Mouse (Mus musculus) liver, embryonic 13.5 days (tissue): Measurements from ENCODE around the gene Gcn1l1. TPM values are rescaled to one million over a fixed set of nuclear protein-coding genes. Genes with fewer than 3 reads are reported as not detected.

ENCODE experiments used
- ATAC-seq: fragments of 200-750 bp; cut with Nextera tagmentation; 2 replicates; pipeline ENCODE4 v1.8.0; 2017; ENCODE audit warnings: low read depth, mild to moderate bottlenecking, moderate number of reproducible peaks, moderate library complexity
- DNase-seq: peaks from one replicate; pipeline ENCODE4 v3.0.0; 2022
- H3K27ac ChIP-seq: fragments of 300-500 bp; sonication (generic); 2 replicates; pipeline ENCODE4 v1.5.1; 2015; ENCODE audit warnings: moderate library complexity, mild to moderate bottlenecking, inconsistent platforms
- H3K27me3 ChIP-seq: fragments of 300-500 bp; sonication (generic); 2 replicates; pipeline ENCODE4 v1.6.1; 2015; ENCODE audit warnings: mild to moderate bottlenecking, inconsistent platforms
- H3K36me3 ChIP-seq: fragments of 300-500 bp; sonication (generic); 2 replicates; pipeline ENCODE4 v1.6.1; 2015; ENCODE audit warnings: mild to moderate bottlenecking, inconsistent platforms
- H3K4me1 ChIP-seq: fragments of 300-500 bp; sonication (generic); replicated peaks from 2 replicates; pipeline ENCODE4 v1.6.1; 2015; ENCODE audit warnings: inconsistent platforms
- H3K4me2 ChIP-seq: fragments of 300-500 bp; sonication (generic); 2 replicates; pipeline ENCODE4 v1.6.1; 2015; ENCODE audit warnings: inconsistent platforms, mild to moderate bottlenecking, moderate library complexity
- H3K4me3 ChIP-seq: fragments of 300-500 bp; sonication (generic); replicated peaks from 2 replicates; pipeline ENCODE4 v1.5.1; 2015; ENCODE audit warnings: mild to moderate bottlenecking, inconsistent platforms
- H3K9ac ChIP-seq: fragments of 300-500 bp; sonication (generic); 2 replicates; pipeline ENCODE4 v1.6.1; 2015; ENCODE audit warnings: mild to moderate bottlenecking, inconsistent platforms
- H3K9me3 ChIP-seq: fragments of 300-500 bp; sonication (generic); replicated peaks from 2 replicates; pipeline ENCODE4 v1.6.1; 2016; ENCODE audit warnings: inconsistent platforms
- WGBS: fragments of 180-500 bp; shearing (Covaris S2); methylation state at CpG from one replicate; pipeline ENCODE4 v1.1.7; 2015; ENCODE audit not compliant: insufficient replicate concordance; 5-methylcytosine and 5-hydroxymethylcytosine counted together
- polyA plus RNA-seq: library from polyadenylated mRNA; unstranded; fragments of >200 nt; fragmentation: Nextera tagmentation; extraction: Ambion mirVana; gene quantifications from 2 replicates; pipeline ENCODE4 v1.2.1, GENCODE M21; 2015

Gcn1l1 gene
- polyA plus RNA-seq, 1 experiment from 2014 or later: 18.7 TPM

GRCm38 (mm10) chr5:115524471-115524870 is 40.6 kb upstream of the Gcn1l1 start:
- Histone ChIP-seq H3K4me1 (peaks cover 86% of the 10 kb centered on the region), H3K4me3 (no peak overlapping the region), H3K36me3 (no peaks in the 10 kb centered on the region), H3K9me3 (no peaks in the 10 kb centered on the region), H3K4me2 (no peak overlapping the region), H3K9ac (0 out of 2 replicates have a peak overlapping the region, but pooled peaks have one; percentile 30), H3K27me3 (no peaks in the 10 kb centered on the region), H3K27ac (peak overlapping the region; percentile 55; the same call in 1 of the 2 replicates)
- WGBS: 58% methylated on average over 12 of the region's 12 CpGs
- ATAC-seq: no peak
- no peak for DNase-seq

DNA sequence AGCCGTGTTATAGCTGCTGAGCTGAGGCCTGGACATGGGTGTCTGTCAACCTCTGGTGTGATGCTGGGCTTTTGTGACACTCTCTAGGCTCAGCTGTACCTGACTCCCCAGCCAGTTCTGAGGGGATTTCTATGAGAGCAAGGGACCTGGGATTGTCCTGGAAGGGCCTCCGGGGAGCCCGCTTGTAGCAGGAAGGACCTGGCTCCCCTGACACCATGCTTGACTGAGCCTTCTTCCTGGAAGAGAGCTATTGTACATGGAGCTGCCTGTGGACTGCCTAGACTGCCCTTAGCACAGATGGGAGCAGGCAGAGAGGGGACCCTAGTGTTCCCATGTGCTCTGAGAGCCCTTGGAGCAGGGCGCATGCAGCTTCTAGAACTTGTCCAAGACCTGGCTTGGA is 39.6 kb upstream of the Gcn1l1 start:
- DNase-seq: no peak
- Histone ChIP-seq H3K4me2 (no peak overlapping the region), H3K4me3 (no peak overlapping the region), H3K36me3 (no peaks in the 10 kb centered on the region), H3K9me3 (no peaks in the 10 kb centered on the region), H3K27me3 (no peaks in the 10 kb centered on the region), H3K27ac (0 out of 2 replicates have a peak overlapping the region, but pooled peaks have one; percentile 4), H3K4me1 (peaks cover 89% of the 10 kb centered on the region), H3K9ac (no peak overlapping the region)
- ATAC-seq: no peak
- 82% methylated on average over 4 of the region's 4 CpGs for WGBS

DNA sequence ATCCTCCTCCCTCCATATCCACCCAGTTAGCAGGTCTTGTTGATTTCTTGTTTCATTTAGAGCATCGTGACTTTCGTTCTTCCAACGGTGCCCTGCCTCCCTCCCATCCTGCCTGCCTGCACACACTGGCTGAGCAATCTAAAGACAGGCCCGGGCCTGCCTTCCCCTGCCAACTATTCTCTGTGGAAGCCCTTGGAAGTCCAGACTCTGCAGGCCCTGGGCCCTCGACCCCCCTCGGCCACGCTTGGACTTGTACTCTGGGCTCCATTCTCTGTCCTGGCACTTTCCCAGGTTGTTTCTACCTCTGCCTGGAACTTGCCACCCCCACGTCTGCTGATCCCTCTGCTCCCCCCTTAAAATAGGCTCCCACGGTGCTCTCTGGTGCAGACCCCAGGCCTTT is 39.1 kb upstream of the Gcn1l1 start:
- WGBS: 82% methylated on average over 9 of the region's 9 CpGs
- no peaks in the 10 kb centered on the region for H3K9me3 ChIP-seq

GRCm38 (mm10) chr5:115526456-115527202 is 38.4 kb upstream of the Gcn1l1 start:
- H3K9ac ChIP-seq: no peak overlapping the region
- no peak overlapping the region for H3K4me2 ChIP-seq
- no peaks in the 10 kb centered on the region for H3K9me3 ChIP-seq
- peaks cover 89% of the 10 kb centered on the region for H3K4me1 ChIP-seq
- H3K27me3 ChIP-seq: no peaks in the 10 kb centered on the region
- H3K36me3 ChIP-seq: no peaks in the 10 kb centered on the region
- 82% methylated on average over 17 of the region's 17 CpGs for WGBS
- ATAC-seq: no peak
- H3K4me3 ChIP-seq: no peak overlapping the region
- H3K27ac ChIP-seq: no peak overlapping the region
- DNase-seq: no peak

More for the DNA sequence above, 39.1 kb upstream of the Gcn1l1 start:
- peaks cover 89% of the 10 kb centered on the region for H3K4me1 ChIP-seq
- no peak overlapping the region for H3K4me3 ChIP-seq
- H3K36me3 ChIP-seq: no peaks in the 10 kb centered on the region
- no peak overlapping the region for H3K4me2 ChIP-seq
- no peaks in the 10 kb centered on the region for H3K27me3 ChIP-seq
- H3K27ac ChIP-seq: no peak overlapping the region
- ATAC-seq (no peak), DNase-seq (no peak)
- no peak overlapping the region for H3K9ac ChIP-seq

- Histone ChIP-seq H3K9me3 (no peaks in the 10 kb centered on the region), H3K4me3 (no peak overlapping the region), H3K27me3 (no peaks in the 10 kb centered on the region), H3K4me1 (peaks cover 89% of the 10 kb centered on the region), H3K4me2 (no peak overlapping the region), H3K27ac (no peak overlapping the region), H3K36me3 (no peaks in the 10 kb centered on the region), H3K9ac (no peak overlapping the region)
- WGBS: 66% methylated on average over 5 of the region's 5 CpGs
- ATAC-seq: no peak
- DNase-seq: no peak
These were observed 36.9 kb upstream of the Gcn1l1 start for GRCm38 (mm10) chr5:115528128-115528527.

GRCm38 (mm10) chr5:115529364-115529741 is 35.7 kb upstream of the Gcn1l1 start:
- no peak overlapping the region for H3K4me3 ChIP-seq
- no peak for ATAC-seq
- H3K4me2 ChIP-seq: peak overlapping the region; percentile 35; the same call in 1 of the 2 replicates
- no peak overlapping the region for H3K9ac ChIP-seq
- H3K9me3 ChIP-seq: no peaks in the 10 kb centered on the region
- H3K27me3 ChIP-seq: no peaks in the 10 kb centered on the region
- no peak for DNase-seq
- 57% methylated on average over 8 of the region's 8 CpGs for WGBS
- no peaks in the 10 kb centered on the region for H3K36me3 ChIP-seq
- peak overlapping the region; percentile 83 for H3K27ac ChIP-seq
- H3K4me1 ChIP-seq: peaks cover 89% of the 10 kb centered on the region

DNA sequence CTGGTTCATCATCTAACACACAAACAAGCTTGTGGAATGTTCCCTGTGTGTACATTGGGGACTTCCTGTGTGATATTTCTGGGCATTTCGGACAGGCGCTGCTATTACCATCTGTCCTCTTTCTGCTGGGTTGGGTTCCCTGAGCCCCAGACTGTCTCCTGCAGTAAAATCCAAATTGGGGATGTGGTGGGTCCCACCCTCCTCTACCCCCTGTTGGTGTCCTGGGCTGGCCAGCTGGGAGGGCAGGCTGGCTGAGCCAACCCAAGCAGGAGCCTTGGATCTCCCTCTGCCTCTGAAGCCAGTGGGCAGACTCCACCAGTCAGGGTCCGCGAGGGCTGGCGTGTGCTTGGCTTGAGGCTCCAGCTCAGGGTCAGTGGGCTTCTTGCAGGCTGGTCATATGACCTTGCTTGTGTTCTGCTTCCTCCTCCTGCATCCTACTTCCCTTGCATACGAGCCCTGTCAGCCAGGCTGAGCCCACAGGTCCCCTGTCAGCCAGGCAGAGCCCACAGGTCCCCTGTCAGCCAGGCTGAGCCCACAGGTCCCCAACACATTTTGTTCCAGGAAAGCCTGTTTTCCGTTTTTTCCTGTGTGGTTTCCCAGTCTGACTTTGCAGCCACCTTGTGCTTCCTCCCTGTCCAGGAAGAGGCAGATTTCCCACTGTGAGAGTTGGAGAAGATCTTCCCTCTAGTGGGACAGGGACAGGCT is 35.2 kb upstream of the Gcn1l1 start:
- WGBS: 50% methylated on average over 7 of the region's 7 CpGs
- no peak for DNase-seq

DNA sequence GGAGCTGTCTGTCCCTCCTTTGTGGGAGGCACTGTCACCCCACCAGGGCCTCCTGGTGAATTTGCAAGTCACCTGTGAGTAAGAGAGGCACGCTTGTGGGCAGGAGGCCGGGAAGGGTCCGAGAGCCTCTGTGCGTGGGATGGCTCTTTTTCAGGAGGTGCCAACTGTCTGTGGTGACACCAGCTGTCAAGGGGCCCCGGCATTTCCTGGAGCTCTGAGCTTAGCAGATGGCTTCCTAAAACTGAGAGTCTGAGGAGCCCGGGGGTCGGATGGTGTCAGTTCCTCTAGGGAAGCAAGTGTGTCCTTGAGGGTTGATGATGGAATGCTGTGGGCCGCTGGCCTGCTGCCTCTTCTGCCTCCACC is 34.6 kb upstream of the Gcn1l1 start:
- H3K27me3 ChIP-seq: no peaks in the 10 kb centered on the region
- DNase-seq (no peak), ATAC-seq (no peak)
- 10% methylated on average over 8 of the region's 8 CpGs for WGBS
- peak overlapping the region; percentile 83 for H3K27ac ChIP-seq
- peak overlapping the region; percentile 40 for H3K9ac ChIP-seq
- H3K4me3 ChIP-seq: no peak overlapping the region
- no peaks in the 10 kb centered on the region for H3K9me3 ChIP-seq
- H3K4me2 ChIP-seq: peak overlapping the region; percentile 35; the same call in 1 of the 2 replicates
- peaks cover 91% of the 10 kb centered on the region for H3K4me1 ChIP-seq
- no peaks in the 10 kb centered on the region for H3K36me3 ChIP-seq

More for the DNA sequence above, 35.2 kb upstream of the Gcn1l1 start:
- peak overlapping the region; percentile 35 for H3K4me2 ChIP-seq
- peak overlapping the region; percentile 40 for H3K9ac ChIP-seq
- no peak for ATAC-seq
- no peak overlapping the region for H3K4me3 ChIP-seq
- no peaks in the 10 kb centered on the region for H3K9me3 ChIP-seq
- peak overlapping the region; percentile 83 for H3K27ac ChIP-seq
- no peaks in the 10 kb centered on the region for H3K27me3 ChIP-seq
- no peaks in the 10 kb centered on the region for H3K36me3 ChIP-seq
- H3K4me1 ChIP-seq: peaks cover 90% of the 10 kb centered on the region

GRCm38 (mm10) chr5:115531671-115532270 is 33.3 kb upstream of the Gcn1l1 start:
- Histone ChIP-seq H3K27me3 (no peaks in the 10 kb centered on the region), H3K4me3 (peak overlapping the region; percentile 44), H3K9me3 (no peaks in the 10 kb centered on the region), H3K27ac (peak overlapping the region; percentile 83), H3K9ac (peak overlapping the region; percentile 72), H3K4me2 (peak overlapping the region; percentile 72), H3K4me1 (peaks cover 91% of the 10 kb centered on the region), H3K36me3 (no peaks in the 10 kb centered on the region)
- WGBS: 22% methylated on average over 18 of the region's 18 CpGs
- DNase-seq (peak; percentile 88), ATAC-seq (peak; percentile 92)

DNA sequence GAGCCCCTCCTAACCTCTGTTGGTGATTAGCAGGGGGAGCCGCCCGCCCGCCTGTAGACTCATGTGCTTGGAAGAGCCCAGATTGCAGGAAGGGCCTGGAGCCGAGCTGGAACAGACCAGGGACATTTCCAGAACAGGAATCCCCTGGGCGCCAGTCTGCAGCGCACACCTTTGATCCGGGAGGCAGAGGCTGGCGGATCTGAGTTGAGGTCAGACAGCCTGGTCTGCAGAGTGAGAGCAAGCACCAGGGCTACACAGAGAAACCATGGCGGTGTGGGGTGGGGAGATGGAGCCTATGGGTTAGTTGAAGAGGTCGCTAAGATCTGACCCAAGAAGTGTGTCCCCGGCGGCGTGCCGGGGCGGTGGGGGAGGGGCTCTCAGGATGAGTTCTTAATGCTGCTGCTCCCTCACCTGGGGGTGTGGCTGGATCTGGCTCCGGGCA is 30.7 kb upstream of the Gcn1l1 start:
- no peak for ATAC-seq
- H3K4me1 ChIP-seq: peaks cover 94% of the 10 kb centered on the region
- peak overlapping the region; percentile 5 for H3K9ac ChIP-seq
- H3K27ac ChIP-seq: peak overlapping the region; percentile 35
- H3K27me3 ChIP-seq: no peaks in the 10 kb centered on the region
- WGBS: 16% methylated on average over 16 of the region's 16 CpGs
- peak overlapping the region; percentile 26 for H3K4me2 ChIP-seq
- DNase-seq: no peak
- H3K4me3 ChIP-seq: no peak overlapping the region
- no peaks in the 10 kb centered on the region for H3K36me3 ChIP-seq
- H3K9me3 ChIP-seq: no peaks in the 10 kb centered on the region

- Histone ChIP-seq H3K9me3 (no peaks in the 10 kb centered on the region), H3K27ac (peak overlapping the region; percentile 35), H3K4me3 (no peak overlapping the region), H3K9ac (peak overlapping the region; percentile 5), H3K4me2 (peak overlapping the region; percentile 26), H3K36me3 (no peaks in the 10 kb centered on the region), H3K4me1 (peaks cover 93% of the 10 kb centered on the region), H3K27me3 (no peaks in the 10 kb centered on the region)
- 10% methylated on average over 8 of the region's 8 CpGs for WGBS
- ATAC-seq (no peak), DNase-seq (no peak)
These were observed 30.2 kb upstream of the Gcn1l1 start for GRCm38 (mm10) chr5:115534856-115535255.
